14 mouse cellular contexts compared by ENCODE assay signal in genomic region chr1:191724385-191725061, GRCm38 (mm10). TPM values are rescaled to one million over a fixed set of nuclear protein-coding genes. Genes with fewer than 3 reads are reported as not detected.
DNase-seq lines count a peak whose midpoint lies in the region; ATAC-seq lines count a peak whose summit lies in the region.
"Had no signal": no experiment of that assay in that cellular context is flagged by ENCODE, and none has a peak within 500 bp of the region (broad histone marks: within the 10 kb centered on the region; RNA-seq: fewer than 3 reads in every experiment).

No protein-coding gene starts in this region.

- H3K27ac ChIP-seq in forebrain, embryonic 11.5 days (ENCODE audit: low read depth, low read length) = no peak overlapping the region
- H3K27ac ChIP-seq: embryonic facial prominence, embryonic 10.5 days; heart, embryonic 10.5 days; hindbrain, embryonic 13.5 days; neural tube, embryonic 15.5 days had no signal

- peaks cover under 1% of the 10 kb centered on the region for H3K4me1 ChIP-seq in forebrain, embryonic 11.5 days (replicated peaks; ENCODE audit: control insufficient read depth, insufficient read depth, low read length)

- peak; percentile 99 for ATAC-seq in megakaryocyte progenitor cell, adult 5-6 weeks (replicated peaks; ENCODE audit: poor library complexity)
- ATAC-seq in forebrain, embryonic 11.5 days (replicated peaks; ENCODE audit: low FRiP score) = no peak
- ATAC-seq: intestine, postnatal 0 days had no signal

- WGBS in forebrain, embryonic 11.5 days = 81% methylated on average over 12 of the region's 12 CpGs

- H3K4me2 ChIP-seq in forebrain, embryonic 11.5 days (ENCODE audit: low read depth, low read length, severe bottlenecking) = no peak overlapping the region
- H3K4me2 ChIP-seq: hindbrain, embryonic 13.5 days; neural tube, embryonic 15.5 days had no signal

- H3K9ac ChIP-seq in forebrain, embryonic 11.5 days (ENCODE audit: low read length) = no peak overlapping the region
- H3K9ac ChIP-seq: neural tube, embryonic 15.5 days had no signal

- no peaks in the 10 kb centered on the region for H3K27me3 ChIP-seq in forebrain, embryonic 11.5 days (ENCODE audit: control insufficient read depth, insufficient read depth, low read length)
- H3K27me3 ChIP-seq: hindbrain, embryonic 13.5 days; neural tube, embryonic 15.5 days had no signal

- H3K4me3 ChIP-seq in forebrain, embryonic 11.5 days (ENCODE audit: low read depth, low read length) = no peak overlapping the region
- H3K4me3 ChIP-seq: embryonic facial prominence, embryonic 10.5 days; heart, embryonic 10.5 days; hindbrain, embryonic 13.5 days; neural tube, embryonic 15.5 days had no signal

- peak; percentile 90 for DNase-seq in heart, adult 11 months
- DNase-seq in heart, postnatal 4 days = no peak
- peak; percentile 73 for DNase-seq in 416B (ENCODE audit: low read depth)
- peak; percentile 43 for DNase-seq in c-Kit-positive CD71-negative TER-119-negative erythroid progenitor cells, embryonic 14.5 days (ENCODE audit: low read depth)
- no peak for DNase-seq in left cerebral cortex, adult 11 months (ENCODE audit: low spot score)
- DNase-seq in forebrain, embryonic 11.5 days (ENCODE audit: low spot score) = no peak
- no peak for DNase-seq in frontal cortex, postnatal 25 days (ENCODE audit: low spot score in 2 of 2)
- DNase-seq: cerebellum, postnatal 10 days had no signal

- no peaks in the 10 kb centered on the region for H3K9me3 ChIP-seq in forebrain, embryonic 11.5 days (ENCODE audit: control insufficient read depth, low read length)
- H3K9me3 ChIP-seq: embryonic facial prominence, embryonic 10.5 days; heart, embryonic 10.5 days; hindbrain, embryonic 13.5 days; neural tube, embryonic 15.5 days had no signal

- no peaks in the 10 kb centered on the region for H3K36me3 ChIP-seq in forebrain, embryonic 11.5 days (ENCODE audit: control insufficient read depth, insufficient read depth, low read length)

RNA-seq across cellular contexts. Expression of gene Lpgat1, which starts 6.9 kb away (rescaled TPM):
- 100 to 1,000 TPM in 1 of 2 experiments, 10 to 100 TPM in 1; 89.3 to 101 TPM for total RNA-seq in heart, postnatal 4 days (2021)
- 28.1 and 30.0 TPM in 2 replicates for total RNA-seq in megakaryocyte progenitor cell, adult 5-6 weeks (2015)
- total RNA-seq in megakaryocyte progenitor cell, adult 5-6 weeks (2017) = 32.9 and 33.4 TPM in 2 replicates
- polyA plus RNA-seq in forebrain, embryonic 11.5 days (2014; fragmentation: Nextera tagmentation; extraction: Ambion mirVana) = 39.0 and 40.6 TPM in 2 replicates

Comparison
In these comparisons a context has a peak if more than half of its experiments do, and no peak if none do; other contexts are left out.
1. DNase-seq: peak in heart, adult 11 months (single experiment), 416B (single experiment) and c-Kit-positive CD71-negative TER-119-negative erythroid progenitor cells, embryonic 14.5 days (single experiment); none in heart, postnatal 4 days (single experiment), left cerebral cortex, adult 11 months (single experiment), forebrain, embryonic 11.5 days (single experiment) and frontal cortex, postnatal 25 days (0 of 2).